15 mouse cellular contexts compared by ENCODE assay signal in genomic region chr6:35353416-35353815, GRCm38 (mm10). TPM values are rescaled to one million over a fixed set of nuclear protein-coding genes. Genes with fewer than 3 reads are reported as not detected.
DNase-seq lines count a peak whose midpoint lies in the region; ATAC-seq and TF ChIP-seq lines count a peak whose summit lies in the region.
"Had no signal": no experiment of that assay in that cellular context is flagged by ENCODE, and none has a peak within 500 bp of the region (broad histone marks: within the 10 kb centered on the region; RNA-seq: fewer than 3 reads in every experiment).

No protein-coding gene starts in this region.

- H3K27me3 ChIP-seq in forebrain, embryonic 10.5 days (ENCODE audit: poor library complexity, severe bottlenecking), result peaks cover 43% of the 10 kb centered on the region
- no peaks in the 10 kb centered on the region for H3K27me3 ChIP-seq in forebrain, embryonic 13.5 days
- no peaks in the 10 kb centered on the region; the same call in 1 of the 2 replicates for H3K27me3 ChIP-seq in kidney, embryonic 14.5 days (ENCODE audit: control insufficient read depth, insufficient read depth, low read length)
- H3K27me3 ChIP-seq in embryonic facial prominence, embryonic 10.5 days (replicated peaks; ENCODE audit: low read depth, poor library complexity, severe bottlenecking), result peaks cover 10% of the 10 kb centered on the region
- H3K27me3 ChIP-seq in liver, embryonic 13.5 days, result no peaks in the 10 kb centered on the region
- H3K27me3 ChIP-seq: neural tube, embryonic 13.5 days had no signal

- no peaks in the 10 kb centered on the region for H3K9me3 ChIP-seq in forebrain, embryonic 10.5 days
- H3K9me3 ChIP-seq in forebrain, embryonic 13.5 days (replicated peaks), result no peaks in the 10 kb centered on the region
- no peaks in the 10 kb centered on the region for H3K9me3 ChIP-seq in kidney, embryonic 14.5 days (ENCODE audit: control insufficient read depth, low read length)
- no peaks in the 10 kb centered on the region for H3K9me3 ChIP-seq in embryonic facial prominence, embryonic 10.5 days
- H3K9me3 ChIP-seq in liver, embryonic 13.5 days (replicated peaks), result no peaks in the 10 kb centered on the region
- H3K9me3 ChIP-seq: neural tube, embryonic 13.5 days had no signal

- peak overlapping the region; percentile 80 for H3K27ac ChIP-seq in forebrain, embryonic 10.5 days
- no peak overlapping the region for H3K27ac ChIP-seq in forebrain, embryonic 13.5 days
- H3K27ac ChIP-seq in kidney, embryonic 14.5 days (ENCODE audit: low read depth, low read length), result no peak overlapping the region
- peak overlapping the region; percentile 78 for H3K27ac ChIP-seq in embryonic facial prominence, embryonic 10.5 days (replicated peaks)
- H3K27ac ChIP-seq in liver, embryonic 13.5 days, result no peak overlapping the region
- no peak overlapping the region for H3K27ac ChIP-seq in left cerebral cortex, adult 2 months
- H3K27ac ChIP-seq: hindbrain, postnatal 0 days; layer of hippocampus, adult 2 months; macrophage had no signal

- ATAC-seq in forebrain, embryonic 13.5 days, result no peak
- 0 out of 2 replicates have a peak, but pooled peaks have one; percentile 18 for ATAC-seq in kidney, embryonic 14.5 days (ENCODE audit: low FRiP score, low TSS enrichment)
- ATAC-seq in liver, embryonic 13.5 days (ENCODE audit: low read depth), result peak; percentile 71

- H3K4me1 ChIP-seq in forebrain, embryonic 10.5 days, result peaks cover 26% of the 10 kb centered on the region
- H3K4me1 ChIP-seq in forebrain, embryonic 13.5 days, result peaks cover 17% of the 10 kb centered on the region
- peaks cover 23% of the 10 kb centered on the region; the same call in 1 of the 2 replicates for H3K4me1 ChIP-seq in kidney, embryonic 14.5 days (ENCODE audit: control insufficient read depth, insufficient read depth, low read length)
- peaks cover 34% of the 10 kb centered on the region for H3K4me1 ChIP-seq in embryonic facial prominence, embryonic 10.5 days
- H3K4me1 ChIP-seq in liver, embryonic 13.5 days (replicated peaks), result peaks cover 17% of the 10 kb centered on the region

- TF ChIP-seq CTCF in left cerebral cortex, adult 2 months (IDR thresholded peaks at IDR 0.05), result no peak

- intact Hi-C loops in left cerebral cortex, adult 2 months (cut with DNase I), result no loop called here

- no peak for DNase-seq in forebrain, embryonic 10.5 days (ENCODE audit: extremely low spot score, low spot score)
- DNase-seq in kidney, postnatal 36 days, result no peak
- no peak for DNase-seq in embryonic facial prominence, embryonic 10.5 days (ENCODE audit: low spot score)
- DNase-seq in liver, embryonic 13.5 days, result no peak
- DNase-seq in left cerebral cortex, adult 2 months (ENCODE audit: extremely low spot score in 1 of 2, low spot score in 2 of 2), result no peak
- no peak for DNase-seq in right cerebral cortex, adult 2 months (ENCODE audit: low spot score in 2 of 2)
- DNase-seq: adrenal gland, adult 2 months; cerebellum, postnatal 10 days; kidney, adult 9 months had no signal

- WGBS in forebrain, embryonic 10.5 days, result 51% methylated on average over 5 of the region's 5 CpGs
- 53% methylated on average over 5 of the region's 5 CpGs for WGBS in forebrain, embryonic 13.5 days
- 56% methylated on average over 5 of the region's 5 CpGs for WGBS in kidney, embryonic 14.5 days
- WGBS in embryonic facial prominence, embryonic 10.5 days, result 46% methylated on average over 5 of the region's 5 CpGs
- WGBS in liver, embryonic 13.5 days (ENCODE audit: insufficient replicate concordance), result 32% methylated on average over 5 of the region's 5 CpGs

- H3K4me2 ChIP-seq in forebrain, embryonic 13.5 days, result no peak overlapping the region
- H3K4me2 ChIP-seq in kidney, embryonic 14.5 days (replicated peaks; ENCODE audit: low read depth, low read length), result no peak overlapping the region
- peak overlapping the region; percentile 37 for H3K4me2 ChIP-seq in liver, embryonic 13.5 days

- H3K9ac ChIP-seq in forebrain, embryonic 13.5 days, result no peak overlapping the region
- no peak overlapping the region for H3K9ac ChIP-seq in kidney, embryonic 14.5 days (ENCODE audit: low read depth, low read length)
- no peak overlapping the region for H3K9ac ChIP-seq in liver, embryonic 13.5 days

- peak overlapping the region; percentile 35; the same call in 1 of the 2 replicates for H3K4me3 ChIP-seq in forebrain, embryonic 10.5 days
- no peak overlapping the region for H3K4me3 ChIP-seq in forebrain, embryonic 13.5 days
- no peak overlapping the region for H3K4me3 ChIP-seq in kidney, embryonic 14.5 days (ENCODE audit: low read length)
- peak overlapping the region; percentile 43 for H3K4me3 ChIP-seq in embryonic facial prominence, embryonic 10.5 days
- H3K4me3 ChIP-seq in liver, embryonic 13.5 days (replicated peaks), result no peak overlapping the region
- H3K4me3 ChIP-seq in left cerebral cortex, adult 2 months, result no peak overlapping the region
- H3K4me3 ChIP-seq: layer of hippocampus, adult 2 months; neural tube, embryonic 13.5 days had no signal

- H3K36me3 ChIP-seq in forebrain, embryonic 10.5 days (replicated peaks), result no peaks in the 10 kb centered on the region
- no peaks in the 10 kb centered on the region for H3K36me3 ChIP-seq in forebrain, embryonic 13.5 days (ENCODE audit: poor library complexity, severe bottlenecking)
- no peaks in the 10 kb centered on the region for H3K36me3 ChIP-seq in kidney, embryonic 14.5 days (ENCODE audit: control insufficient read depth, insufficient read depth, low read length)
- no peaks in the 10 kb centered on the region for H3K36me3 ChIP-seq in embryonic facial prominence, embryonic 10.5 days (replicated peaks)
- H3K36me3 ChIP-seq in liver, embryonic 13.5 days, result no peaks in the 10 kb centered on the region
- H3K36me3 ChIP-seq: neural tube, embryonic 13.5 days had no signal

RNA-seq across cellular contexts. Expression of gene Fam180a, which starts 27.5 kb away (rescaled TPM):
- not detected in 2 replicates for polyA plus RNA-seq in forebrain, embryonic 10.5 days (2016; fragmentation: Nextera tagmentation; extraction: Ambion mirVana)
- not detected in 2 replicates for polyA plus RNA-seq in forebrain, embryonic 13.5 days (2015; fragmentation: Nextera tagmentation; extraction: Ambion mirVana)
- polyA plus RNA-seq in kidney, embryonic 14.5 days (2014; fragmentation: Nextera tagmentation; extraction: Ambion mirVana), result not detected in 2 replicates
- polyA plus RNA-seq in embryonic facial prominence, embryonic 10.5 days (2016; fragmentation: Nextera tagmentation; extraction: Ambion mirVana), result not detected in 2 replicates
- 0.12 and 0.17 TPM in 2 replicates for polyA plus RNA-seq in liver, embryonic 13.5 days (2015; fragmentation: Nextera tagmentation; extraction: Ambion mirVana)
- 1 to 10 TPM; 3.5 to 4.4 TPM for total RNA-seq in left cerebral cortex, adult 2 months (2021)
- polyA plus RNA-seq: macrophage had no signal

RNA-seq across cellular contexts. Expression of gene Slc13a4, which starts 45.5 kb away (rescaled TPM):
- polyA plus RNA-seq in forebrain, embryonic 10.5 days (2016; fragmentation: Nextera tagmentation; extraction: Ambion mirVana), result 0.52 and 0.72 TPM in 2 replicates
- polyA plus RNA-seq in forebrain, embryonic 13.5 days (2015; fragmentation: Nextera tagmentation; extraction: Ambion mirVana), result 0.50 and 0.94 TPM in 2 replicates
- 0.05 TPM in 1 of 2 replicates, not detected in the other for polyA plus RNA-seq in kidney, embryonic 14.5 days (2014; fragmentation: Nextera tagmentation; extraction: Ambion mirVana)
- 0.50 and 0.57 TPM in 2 replicates for polyA plus RNA-seq in embryonic facial prominence, embryonic 10.5 days (2016; fragmentation: Nextera tagmentation; extraction: Ambion mirVana)
- 0.10 TPM in 2 replicates for polyA plus RNA-seq in liver, embryonic 13.5 days (2015; fragmentation: Nextera tagmentation; extraction: Ambion mirVana)
- total RNA-seq in left cerebral cortex, adult 2 months (2021), result 10 to 100 TPM in 1 of 2 experiments, 1 to 10 TPM in 1; 9.2 to 14.8 TPM
- polyA plus RNA-seq: macrophage had no signal

Comparison
In these comparisons a context has a peak if more than half of its experiments do, and no peak if none do; other contexts are left out.
1. H3K27ac ChIP-seq: peak in forebrain, embryonic 10.5 days (single experiment) and embryonic facial prominence, embryonic 10.5 days (single experiment); none in forebrain, embryonic 13.5 days (single experiment), kidney, embryonic 14.5 days (single experiment), liver, embryonic 13.5 days (single experiment) and left cerebral cortex, adult 2 months (single experiment).
2. H3K4me3 ChIP-seq: peak in forebrain, embryonic 10.5 days (single experiment) and embryonic facial prominence, embryonic 10.5 days (single experiment); none in forebrain, embryonic 13.5 days (single experiment), kidney, embryonic 14.5 days (single experiment), liver, embryonic 13.5 days (single experiment) and left cerebral cortex, adult 2 months (single experiment).